Mouse (Mus musculus): Measurements from ENCODE around the gene Cbs.

The Cbs gene

DNA sequence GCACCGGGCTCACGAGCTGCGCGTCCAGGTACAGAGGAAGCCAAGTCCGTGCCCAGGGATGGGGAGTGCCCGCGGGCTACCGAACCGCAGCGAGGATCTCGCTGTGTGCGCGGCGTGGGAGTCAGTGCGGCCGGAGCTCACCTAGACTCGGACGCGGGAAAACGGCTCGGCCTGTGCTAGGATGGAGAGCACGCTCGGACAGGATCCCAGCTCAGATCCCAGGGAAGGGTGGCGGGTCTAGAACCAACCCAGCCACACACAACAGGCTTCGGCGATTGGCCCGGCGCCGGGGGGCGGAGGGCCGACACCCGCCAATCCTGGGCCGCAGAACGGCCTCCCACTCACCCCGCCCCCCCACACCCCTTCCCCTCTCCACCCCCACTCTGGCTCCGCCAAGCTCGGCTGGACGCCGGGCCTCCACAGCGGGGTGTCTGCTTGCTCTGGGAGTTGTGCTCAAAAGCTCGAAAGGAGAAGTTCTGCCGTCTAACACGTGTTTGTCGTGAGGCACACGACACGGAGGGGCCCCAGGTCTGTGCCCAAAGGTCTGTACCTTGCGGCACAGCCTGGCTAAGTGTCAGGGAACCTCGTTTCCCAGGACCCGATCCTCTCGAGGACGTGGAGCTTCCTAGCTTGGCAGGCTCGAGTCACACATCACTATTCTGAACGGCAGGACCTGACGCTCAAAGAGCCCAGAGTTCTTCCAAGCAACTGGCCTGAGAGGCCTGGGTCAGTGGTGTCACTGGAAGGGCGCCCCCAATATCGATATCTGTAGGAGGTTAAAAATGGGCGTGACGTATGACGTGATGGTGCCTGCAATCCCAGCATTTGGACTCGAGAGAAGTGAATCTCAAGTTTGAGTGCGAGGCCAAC, at the start of gene Cbs:
TSS of gene Cbs (minus strand) at position 297 of the 870 bp plus-strand sequence.
- peak; percentile 64 to 70 for DNase-seq

DNA sequence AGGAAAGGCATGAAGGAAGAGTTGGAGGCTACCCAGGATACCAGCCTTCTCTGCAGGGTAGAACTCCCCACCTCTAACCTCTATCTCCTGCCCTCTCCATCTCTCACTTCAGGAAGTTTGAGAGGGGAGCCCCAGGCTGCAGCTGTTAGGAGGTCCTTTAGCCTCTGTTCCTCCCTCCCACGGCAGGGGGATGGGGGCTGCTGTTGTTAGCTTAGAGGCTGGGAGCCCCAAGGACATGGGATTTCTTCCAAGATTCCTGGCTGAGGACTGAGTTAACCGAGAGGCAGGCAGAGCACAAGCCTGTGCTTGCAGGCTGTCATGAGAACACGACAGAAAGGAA, 49.2 kb upstream of the Cbs start:
- no peak for DNase-seq

DNA sequence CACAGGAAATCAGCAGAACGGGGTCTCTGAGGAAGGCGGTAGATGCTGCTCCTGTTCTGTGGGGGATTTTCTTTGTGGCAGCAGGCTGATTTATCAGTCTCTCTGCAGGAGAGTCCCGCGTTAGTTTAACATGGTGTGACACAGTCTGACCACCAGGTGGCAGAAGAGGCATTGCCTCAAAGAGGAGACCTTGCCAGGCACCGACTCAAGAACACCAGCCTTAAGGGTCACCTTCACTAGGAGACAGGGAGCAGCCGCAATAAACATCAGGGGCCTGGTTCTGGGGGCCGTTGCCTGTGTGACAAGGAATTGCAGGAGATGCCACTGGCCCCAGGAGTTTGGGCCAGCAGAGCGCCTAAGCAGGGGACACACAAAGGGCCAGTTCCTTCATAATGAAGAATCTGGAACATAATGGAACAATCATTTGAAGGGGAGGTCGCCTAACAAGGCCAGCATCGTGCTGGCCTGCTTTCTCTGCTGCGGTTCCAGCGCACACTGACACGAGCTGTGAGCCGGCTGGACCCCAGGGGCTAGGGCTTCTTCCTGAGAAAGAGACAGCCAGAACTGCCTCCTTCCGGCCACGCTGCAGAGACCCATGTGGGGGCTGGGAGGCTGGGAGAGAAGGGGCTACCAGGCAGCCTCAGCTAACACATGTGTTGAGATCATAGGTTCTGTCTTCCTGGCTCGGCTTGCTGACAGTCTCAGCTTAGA, 48.6 kb upstream of the Cbs start:
- peak; percentile 91 to 92 for DNase-seq

DNA sequence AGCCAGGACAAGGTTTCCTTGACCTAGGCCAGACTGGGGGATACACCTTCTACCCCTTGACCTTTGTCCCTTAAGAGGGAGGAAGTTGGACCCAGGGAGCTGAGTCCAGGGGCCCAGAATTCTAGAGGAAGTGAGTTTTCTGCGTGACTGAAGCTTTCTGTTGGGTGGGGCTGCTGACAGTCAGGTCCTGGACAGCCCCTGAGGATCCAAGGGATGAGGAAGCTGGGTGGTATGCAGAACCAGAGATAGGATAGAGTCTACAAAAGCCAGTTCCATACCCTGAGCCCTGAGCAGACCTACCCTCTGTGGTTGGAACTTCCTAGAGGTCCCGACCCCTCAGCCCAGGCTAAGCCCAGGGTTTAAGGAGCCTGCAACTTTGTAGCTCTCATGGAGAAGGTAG, 43.4 kb upstream of the Cbs start:
- DNase-seq: no peak

DNA sequence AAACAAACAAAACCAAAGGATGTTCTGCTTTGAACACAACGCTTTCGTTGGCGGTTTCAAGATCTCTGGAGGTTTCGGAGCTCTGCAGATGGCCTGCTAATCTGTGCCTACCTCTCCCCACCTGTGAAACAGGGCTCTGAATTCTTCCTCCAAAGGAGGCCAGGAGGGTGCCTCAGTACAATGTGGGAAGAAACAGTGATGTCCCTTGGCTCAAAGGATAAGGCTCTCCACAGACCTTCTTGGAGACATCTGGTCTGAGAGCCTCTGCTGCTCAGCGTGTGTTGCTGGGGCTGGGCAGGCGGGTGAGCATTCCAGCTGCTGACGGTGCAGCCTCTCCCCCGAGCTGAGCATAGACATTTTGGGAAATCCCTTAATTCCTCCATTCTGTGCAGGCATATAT, 40.5 kb upstream of the Cbs start, which contains the start of gene Cryaa:
TSS of gene Cryaa (plus strand) at position 301 of the 400 bp plus-strand sequence.
- DNase-seq: no peak

DNA sequence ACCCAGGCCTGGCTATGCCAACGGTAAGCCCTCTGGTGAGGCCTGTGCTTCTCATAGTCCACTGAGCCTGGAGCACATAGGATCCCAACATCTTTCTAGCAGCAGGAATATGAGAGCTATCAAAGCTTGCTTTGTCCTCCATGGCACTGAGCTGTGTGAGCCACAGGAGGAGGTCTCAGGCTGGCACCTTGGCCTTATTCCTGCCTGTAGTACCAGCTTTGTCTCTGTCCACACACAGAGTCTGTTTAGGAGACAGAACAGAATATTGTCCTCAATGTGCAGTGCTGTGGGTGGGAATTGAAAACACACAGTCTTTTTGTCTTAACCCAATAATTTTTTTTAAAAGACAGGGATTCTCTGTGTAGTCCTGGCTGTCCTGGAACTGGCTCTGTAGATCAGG, 37.4 kb upstream of the Cbs start:
- DNase-seq: no peak

DNA sequence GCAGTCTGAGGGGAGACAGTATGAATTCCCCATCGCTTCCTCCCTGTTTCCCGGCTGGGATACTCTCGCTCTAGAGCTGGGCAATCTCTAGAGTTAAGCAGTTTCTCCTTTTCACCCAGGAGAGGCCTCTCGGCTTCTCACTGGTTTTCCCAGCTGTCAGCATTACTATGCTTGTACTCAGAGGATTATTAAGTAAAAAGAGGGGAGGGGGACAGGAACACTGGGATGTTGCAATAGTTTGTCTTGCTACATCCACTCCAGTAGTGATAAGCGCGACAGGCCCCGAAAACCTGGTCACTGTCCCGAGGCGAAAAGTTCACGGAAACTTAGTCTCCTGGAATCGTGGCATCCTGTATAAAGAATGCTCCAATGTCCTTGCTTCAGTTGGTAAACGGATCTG, 35.2 kb upstream of the Cbs start:
- no peak for DNase-seq

DNA sequence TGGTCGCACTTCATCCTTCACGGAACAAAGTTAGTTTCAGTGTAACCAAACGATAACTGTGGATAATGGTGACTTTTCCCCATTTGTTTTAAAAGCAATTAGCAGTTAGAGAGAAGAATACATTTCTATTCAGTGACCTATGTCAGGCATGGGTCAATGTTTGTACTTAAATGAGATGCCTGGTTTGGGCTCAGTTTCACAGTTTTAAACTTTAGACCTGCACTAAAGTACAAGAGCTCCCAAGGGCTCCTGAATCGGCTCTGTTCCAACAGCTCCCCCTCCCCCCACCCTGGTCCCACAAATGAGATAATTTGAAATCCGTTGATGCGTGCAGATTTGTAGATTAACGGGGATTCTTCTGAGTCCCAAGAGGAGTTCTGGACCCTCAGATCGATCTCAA, 34.7 kb upstream of the Cbs start:
- no peak for DNase-seq

DNA sequence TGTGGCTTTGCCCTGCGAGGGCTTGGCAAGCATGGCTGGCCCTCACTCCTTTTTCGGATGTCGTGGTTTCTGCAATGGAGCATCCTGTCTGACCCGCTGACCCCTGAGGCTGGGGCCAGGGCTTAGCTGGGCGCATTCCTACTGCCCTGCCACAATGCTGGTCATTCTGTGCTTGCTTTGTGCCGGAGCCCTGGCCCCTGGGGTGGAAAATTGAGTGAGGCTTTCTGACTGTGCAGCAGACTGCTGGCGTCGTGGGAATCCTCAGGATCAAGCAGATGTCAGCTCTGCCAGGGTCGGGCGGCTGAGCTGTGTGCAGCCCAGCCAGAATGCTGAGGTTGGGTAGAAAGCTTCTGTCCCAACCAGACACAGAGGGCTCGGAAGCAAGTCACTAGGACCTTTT, 33.1 kb upstream of the Cbs start:
- DNase-seq: peak; percentile 26

DNA sequence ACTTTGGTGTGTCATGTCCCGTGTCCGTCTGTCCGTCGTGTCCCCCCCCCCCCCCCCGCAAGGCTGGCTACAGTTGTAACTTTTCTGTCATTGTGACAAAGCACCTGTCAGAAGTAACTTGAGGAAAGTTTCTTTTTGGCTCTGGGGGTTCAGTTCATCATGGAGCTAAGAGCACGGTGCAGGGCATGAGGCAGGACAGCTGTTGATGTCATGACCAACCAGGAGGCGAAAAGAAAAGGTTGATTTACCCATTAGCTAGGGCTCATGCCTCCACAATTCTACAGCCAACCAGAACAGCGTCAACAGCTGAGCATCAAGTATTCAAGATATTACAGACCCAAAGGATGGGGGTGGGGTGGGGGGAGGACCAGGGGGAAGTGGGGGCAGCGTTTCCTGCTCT, 31.3 kb upstream of the Cbs start:
- DNase-seq: no peak

DNA sequence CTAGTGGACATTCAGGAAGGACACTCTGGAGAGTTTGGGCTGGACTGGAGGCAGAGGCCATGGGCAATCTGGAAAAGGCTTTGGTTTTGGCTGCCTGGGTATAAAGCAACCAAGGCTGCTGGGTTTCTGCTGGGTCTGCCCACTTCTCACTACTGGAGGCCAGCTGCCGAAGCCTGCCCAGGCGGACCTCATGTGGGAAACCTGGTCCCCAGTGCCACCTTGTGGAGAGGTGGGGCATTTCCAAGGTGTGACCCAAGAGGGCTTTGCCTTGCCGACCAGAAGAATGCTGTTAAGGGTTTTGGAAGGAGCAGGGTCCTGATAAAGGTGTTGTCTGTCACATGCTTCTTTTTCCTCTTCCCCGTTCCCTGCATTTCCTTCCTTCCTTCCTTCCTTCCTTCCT, 27.7 kb upstream of the Cbs start:
- DNase-seq: peak; percentile 84 to 91

DNA sequence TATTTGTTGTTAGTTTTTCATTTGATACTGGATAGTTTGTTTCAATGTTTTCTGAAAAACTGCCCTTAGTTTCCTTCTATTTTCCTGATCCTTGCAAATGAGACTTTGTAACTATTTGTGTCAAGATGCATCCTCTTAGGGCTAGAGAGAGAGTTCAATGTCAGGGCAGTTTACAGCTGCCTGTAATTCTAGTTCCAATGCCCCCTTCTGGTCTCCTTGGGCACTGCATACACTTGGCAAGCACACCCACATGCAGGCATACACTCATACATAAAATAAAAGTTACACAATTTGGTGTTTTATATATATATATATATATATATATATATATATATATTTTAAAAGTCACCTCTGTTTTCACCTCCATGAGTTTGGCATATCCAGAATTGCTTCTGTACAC, 25.8 kb upstream of the Cbs start:
- peak in 1 of 2 experiments; percentile 58 for DNase-seq

DNA sequence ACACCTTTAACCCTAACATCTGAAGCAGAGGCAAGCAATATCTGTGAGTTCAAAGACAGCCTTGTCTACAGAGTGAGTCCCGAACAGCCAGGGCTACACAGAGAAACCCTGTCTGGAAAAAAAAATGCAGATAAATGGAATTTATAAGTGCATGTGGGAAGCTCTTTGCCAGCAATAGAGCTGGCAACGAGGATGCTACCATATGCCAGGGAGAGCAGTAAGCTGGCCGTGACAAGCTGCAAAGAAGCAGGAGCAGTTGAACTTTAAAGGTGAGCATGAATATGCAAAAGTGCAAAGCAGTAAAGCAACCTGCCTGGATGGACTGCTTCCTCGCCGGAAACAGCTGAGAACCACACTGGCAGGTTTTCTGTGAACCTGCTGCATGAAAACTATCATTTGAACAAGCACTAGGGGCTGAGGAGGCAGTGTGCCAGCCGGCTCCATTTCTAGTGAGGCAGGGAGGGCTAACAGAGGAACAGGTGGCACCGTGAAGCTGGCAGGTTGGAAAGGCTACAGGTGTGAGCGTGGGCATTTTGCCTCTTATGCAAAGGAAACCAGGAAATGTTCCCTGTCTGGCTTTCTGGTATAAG, 23.7 kb upstream of the Cbs start:
- DNase-seq: peak; percentile 82 to 89

DNA sequence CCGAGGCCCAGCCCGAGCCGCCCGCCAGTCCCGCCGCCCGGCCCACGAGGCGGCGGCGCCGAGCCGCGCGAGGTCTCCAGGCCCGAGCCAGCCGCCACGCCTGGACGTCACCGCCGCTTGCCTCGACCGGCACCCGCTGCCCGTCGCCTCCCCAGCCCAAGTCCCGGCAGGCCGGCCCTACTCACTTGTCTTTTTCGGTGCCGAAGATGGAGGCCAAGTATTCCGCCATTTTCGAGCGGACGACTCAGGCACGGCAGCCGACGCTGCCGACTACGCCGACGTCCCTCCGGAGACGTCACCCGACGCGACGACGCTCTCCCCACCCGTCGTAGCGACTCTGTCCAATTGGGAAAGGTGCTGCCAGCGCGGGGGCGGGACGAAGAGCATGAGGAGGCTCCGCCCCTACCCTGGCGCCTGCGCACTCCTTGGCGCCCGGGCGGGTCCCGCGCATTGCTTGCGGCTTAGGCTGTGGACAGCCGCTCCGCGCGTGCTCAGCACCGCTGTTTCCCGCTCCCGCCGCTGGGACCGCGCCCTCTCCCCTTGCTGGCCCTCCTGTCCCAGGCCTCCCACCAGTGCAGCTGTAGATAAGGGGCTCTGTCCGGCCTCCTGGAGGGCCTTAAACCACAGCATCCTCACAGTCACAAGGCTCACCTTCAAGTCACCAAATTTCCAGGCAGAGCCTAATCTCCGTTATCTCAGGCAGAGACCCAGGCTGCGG, 21.6 kb upstream of the Cbs start, which contains the start of gene U2af1:
TSS of gene U2af1 (minus strand) at position 425 of the 718 bp plus-strand sequence.
- DNase-seq: peak; percentile 99

DNA sequence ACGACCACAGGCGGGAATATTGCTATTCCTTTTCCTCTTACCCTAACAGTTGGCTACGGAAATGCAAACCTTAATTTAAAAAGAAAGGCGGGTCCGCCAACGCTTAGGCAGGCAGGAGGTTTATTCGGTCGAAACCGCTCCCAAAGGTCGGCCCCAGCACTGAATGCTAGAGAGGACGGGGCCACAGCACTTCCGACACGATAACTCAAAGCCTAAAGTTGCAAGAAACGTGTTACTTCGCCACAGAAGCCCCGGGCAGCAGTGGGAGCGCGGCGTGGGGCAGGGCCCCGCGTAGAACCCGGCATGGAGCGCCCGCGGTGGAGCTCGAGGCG, 21.1 kb upstream of the Cbs start:
- no peak for DNase-seq

DNA sequence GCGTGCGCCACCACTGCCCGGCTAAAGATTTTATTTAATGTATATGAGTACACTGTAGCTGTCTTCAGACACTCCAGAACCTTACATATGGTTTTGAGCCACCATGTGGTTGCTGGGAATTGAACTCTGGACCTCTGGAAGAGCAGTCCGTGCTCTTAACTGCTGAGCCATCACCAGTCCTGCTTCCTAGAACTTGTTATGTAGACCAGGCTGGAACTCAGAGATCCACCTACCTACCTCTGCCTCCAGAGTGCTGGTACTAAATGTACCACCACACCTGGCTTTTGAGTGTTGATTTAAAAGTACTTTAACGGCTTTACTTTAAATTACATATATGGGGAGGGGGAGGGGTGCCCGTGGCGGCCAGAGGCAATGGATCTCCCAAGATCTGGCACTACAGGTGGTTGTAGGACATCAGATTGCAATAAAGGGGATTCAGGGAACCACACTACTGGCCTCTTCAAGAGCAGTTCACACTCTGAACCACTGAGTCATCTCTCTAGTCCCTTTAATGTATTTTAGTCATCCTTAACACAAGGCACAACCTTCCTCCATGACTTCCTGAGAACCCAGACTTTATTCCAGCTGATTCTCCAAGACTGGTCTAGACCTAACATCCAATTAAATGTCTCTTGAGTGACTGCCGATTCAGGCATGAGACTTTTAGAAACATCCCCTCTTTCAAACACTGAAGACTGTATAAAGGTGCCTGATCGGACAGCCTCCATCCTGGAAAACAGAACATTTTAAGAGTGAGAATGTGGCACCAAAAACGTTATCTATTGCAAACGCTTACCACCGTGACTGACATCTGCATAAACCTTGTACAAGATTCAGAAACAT, 20.3 kb upstream of the Cbs start:
- no peak for DNase-seq

DNA sequence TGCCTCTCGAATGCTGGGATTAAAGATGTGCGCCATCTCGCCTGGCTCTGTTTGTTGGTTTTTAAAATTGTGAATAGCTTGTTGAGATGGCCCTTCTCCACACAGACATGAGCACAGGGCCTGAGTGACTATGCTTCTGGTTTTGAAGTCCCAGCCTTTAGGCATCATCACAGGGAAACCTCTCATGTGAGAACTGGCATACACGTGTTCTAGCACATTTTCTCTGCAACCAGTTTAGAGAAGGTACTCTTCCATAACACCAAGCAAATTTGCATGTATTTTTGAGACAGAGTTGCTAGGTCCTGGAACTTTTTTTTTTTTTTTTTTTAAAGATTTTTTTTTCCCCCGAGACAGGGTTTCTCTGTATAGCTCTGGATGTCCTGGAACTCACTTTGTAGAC, 19.6 kb upstream of the Cbs start:
- DNase-seq: no peak

DNA sequence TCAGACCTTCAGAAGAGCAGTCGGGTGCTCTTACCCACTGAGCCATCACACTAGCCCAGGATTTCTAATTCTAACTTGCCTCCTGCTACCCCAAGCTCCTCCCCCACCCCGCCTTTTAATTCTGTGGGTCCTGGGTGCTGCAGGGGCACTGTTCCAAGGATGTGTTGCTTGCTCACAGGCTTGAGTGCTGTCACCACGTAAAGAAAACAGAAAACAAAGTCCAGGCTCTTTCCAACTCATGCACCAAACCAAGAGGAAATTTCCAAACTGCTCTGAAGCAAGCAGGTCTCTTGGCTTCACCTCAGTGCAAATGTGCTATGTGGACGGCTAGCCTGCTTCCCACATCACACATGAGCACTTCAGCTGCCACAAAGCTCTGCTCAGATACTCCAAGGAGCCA, 18.3 kb upstream of the Cbs start:
- peak in 1 of 2 experiments; percentile 18 for DNase-seq

DNA sequence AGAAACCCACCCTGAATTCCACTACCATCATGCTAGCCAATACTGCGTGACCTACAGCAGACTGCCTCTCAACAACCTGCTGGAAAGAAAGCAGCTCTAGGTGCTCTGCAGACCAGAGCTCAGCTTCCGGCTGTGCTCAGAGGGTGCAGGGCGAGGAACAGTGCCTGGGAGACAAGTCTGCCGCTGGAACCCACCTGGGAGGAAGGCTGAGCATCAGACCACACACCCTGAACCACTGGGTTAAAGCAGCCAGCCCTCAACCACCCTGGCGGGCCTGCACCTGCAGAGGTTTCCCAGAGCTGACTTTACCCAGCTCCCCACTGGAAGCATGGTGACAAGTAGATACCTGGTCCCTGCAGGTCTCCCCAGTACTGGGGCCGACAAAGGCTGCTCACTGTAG, 16.2 kb upstream of the Cbs start:
- no peak for DNase-seq

DNA sequence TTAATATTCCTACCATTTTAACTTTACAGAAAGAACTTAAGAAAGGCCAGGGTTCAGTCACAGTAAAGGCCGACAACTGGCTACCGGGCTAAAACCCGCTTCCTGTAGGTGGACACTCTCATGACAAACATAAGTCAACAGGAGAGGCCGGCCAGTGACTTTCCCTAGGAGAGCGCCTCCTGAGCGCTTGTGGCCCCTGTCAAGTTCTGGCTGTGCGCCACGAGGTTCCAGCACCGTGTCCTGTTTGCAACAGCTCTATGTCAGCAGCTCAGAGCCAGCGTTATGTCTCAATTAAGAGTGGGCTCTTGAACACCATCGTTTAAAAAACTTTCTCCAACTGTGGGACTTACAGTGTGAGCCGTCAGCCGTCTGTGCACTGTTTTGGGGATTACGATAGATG, 15.1 kb upstream of the Cbs start:
- DNase-seq: peak in 1 of 2 experiments; percentile 22

DNA sequence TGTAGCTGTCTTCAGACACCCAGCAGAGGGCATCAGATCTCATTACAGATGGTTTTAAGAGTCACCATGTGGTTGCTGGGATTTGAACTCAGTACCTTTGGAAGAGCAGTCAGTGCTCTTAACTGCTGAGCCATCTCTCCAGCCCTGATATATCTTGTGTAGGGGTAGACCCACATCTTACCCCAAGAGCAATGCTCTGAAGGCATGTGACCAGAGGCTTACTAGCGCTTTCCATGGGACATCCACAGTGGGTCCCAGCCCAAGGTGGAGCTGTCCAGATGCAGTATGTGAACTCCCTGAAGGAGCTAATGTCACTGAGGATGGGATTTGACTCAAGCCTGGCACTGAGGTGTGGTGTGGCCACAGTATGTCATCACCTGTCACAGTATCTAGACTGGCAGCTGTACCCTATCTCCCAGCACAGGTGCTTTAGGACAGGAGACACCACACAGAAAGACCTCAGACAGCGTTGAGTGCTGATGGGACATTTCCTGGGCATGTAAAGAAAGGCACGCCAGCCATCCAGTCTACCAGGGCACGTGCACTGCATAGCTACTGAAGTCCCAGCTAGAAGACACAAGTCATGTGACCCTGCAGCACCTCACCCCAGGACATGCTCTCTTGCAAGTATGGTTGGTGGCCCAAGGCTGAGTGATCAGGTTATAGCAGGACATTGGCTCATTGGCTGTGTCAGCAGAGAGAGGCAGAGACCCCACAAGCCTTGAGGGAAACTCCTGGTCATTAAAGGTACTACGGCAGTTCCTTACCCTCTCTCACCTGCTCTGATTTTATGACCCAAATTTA, 9.4 kb upstream of the Cbs start:
- no peak for DNase-seq
